Mouse (Mus musculus) G1E (cell line): ENCODE results near the gene Pars2. TPM values are rescaled to one million over a fixed set of nuclear protein-coding genes. Genes with fewer than 3 reads are reported as not detected.

Experiments used
- ATAC-seq: 2 replicates; pipeline ENCODE4 v1.8.0; 2016; ENCODE audit warnings: mild to moderate bottlenecking; ENCODE audit not compliant: insufficient number of reproducible peaks, poor library complexity, low FRiP score, severe bottlenecking; ENCODE audit errors: extremely low read depth
- DNase-seq: peaks from one replicate; pipeline ENCODE4 v3.0.0; 2012; ENCODE audit warnings: low spot score
- H3K27me3 ChIP-seq: 2 replicates; pipeline ENCODE4 v1.6.1; 2012; ENCODE audit warnings: mild to moderate bottlenecking, low read length, inconsistent platforms; ENCODE audit not compliant: insufficient read depth
- H3K36me3 ChIP-seq: replicated peaks from 2 replicates; pipeline ENCODE3; 2012; ENCODE audit warnings: mild to moderate bottlenecking, inconsistent platforms
- H3K4me1 ChIP-seq: 2 replicates; pipeline ENCODE4 v1.6.1; 2012; ENCODE audit warnings: low read depth, low read length, inconsistent platforms, mixed read lengths; ENCODE audit not compliant: insufficient read depth
- H3K4me3 ChIP-seq: 2 replicates; pipeline ENCODE4 v1.5.1; 2012; ENCODE audit warnings: low read depth, mild to moderate bottlenecking, inconsistent platforms, low read length, moderate library complexity, mixed read lengths
- H3K9me3 ChIP-seq: replicated peaks from 2 replicates; pipeline ENCODE4 v1.6.1; 2012; ENCODE audit warnings: inconsistent platforms
- CTCF ChIP-seq: IDR thresholded peaks from 2 replicates; pipeline ENCODE4 v1.5.1; 2012; ENCODE audit warnings: low read depth, low read length, inconsistent platforms, mixed read lengths
- GATA1 ChIP-seq: IDR thresholded peaks from 2 replicates; pipeline ENCODE4 v1.6.1; 2012; ENCODE audit warnings: borderline replicate concordance, low read length, inconsistent platforms, mixed read lengths
- GATA2 ChIP-seq: IDR thresholded peaks from 2 replicates; pipeline ENCODE4 v1.6.1; 2012; ENCODE audit warnings: low read depth, low read length, inconsistent platforms, borderline replicate concordance
- POLR2AphosphoS5 ChIP-seq: IDR thresholded peaks from 2 replicates; pipeline ENCODE4 v1.6.1; 2012; ENCODE audit warnings: low read depth, low read length, inconsistent platforms; ENCODE audit not compliant: insufficient replicate concordance
- TAL1 ChIP-seq: conservative IDR thresholded peaks from 2 replicates; pipeline ENCODE4 v1.6.1; 2012; ENCODE audit warnings: low read depth, low read length, inconsistent platforms, mixed read lengths
- polyA plus RNA-seq: library from polyadenylated mRNA; stranded (reverse); fragments of >175 nt; gene quantifications from 2 replicates; pipeline ENCODE4 v1.2.3, GENCODE M21; 2012
- total RNA-seq, 2 experiments: library from RNA; stranded (forward) in 1 of 2; stranded (reverse) in 1 of 2; fragments of 200-1000 nt in 1 of 2; fragments of >200 nt in 1 of 2; fragmentation: Nextera tagmentation in 1 of 2; gene quantifications; 2 replicates each; pipeline ENCODE4 v1.2.3; 2014 to 2017

Pars2 gene
- total and polyA plus RNA-seq, 3 experiments: 4.5 to 12.7 (median 10.7) TPM

GRCm38 (mm10) chr4:106693841-106694430, 43.1 kb downstream of the Pars2 start:
- H3K4me3 ChIP-seq: no peak overlapping the region
- ATAC-seq: no peak
- no peak for DNase-seq
- TF ChIP-seq TAL1 (no peak), CTCF (no peak), GATA1 (no peak), GATA2 (no peak), POLR2AphosphoS5 (no peak)
- H3K4me1 ChIP-seq: no peaks in the 10 kb centered on the region
- no peaks in the 10 kb centered on the region for H3K9me3 ChIP-seq
- H3K36me3 ChIP-seq: no peaks in the 10 kb centered on the region
- peaks cover 42% of the 10 kb centered on the region for H3K27me3 ChIP-seq

GRCm38 (mm10) chr4:106699989-106700388, 49.1 kb downstream of the Pars2 start:
- Histone ChIP-seq H3K27me3 (peaks cover 52% of the 10 kb centered on the region), H3K4me1 (no peaks in the 10 kb centered on the region), H3K36me3 (no peaks in the 10 kb centered on the region), H3K4me3 (no peak overlapping the region), H3K9me3 (no peaks in the 10 kb centered on the region)
- TF ChIP-seq TAL1 (no peak), GATA2 (no peak), POLR2AphosphoS5 (no peak), GATA1 (no peak), CTCF (no peak)
- no peak for ATAC-seq
- no peak for DNase-seq

GRCm38 (mm10) chr4:106700798-106701197, 49.9 kb downstream of the Pars2 start:
- TF ChIP-seq POLR2AphosphoS5: no peak
- no peak for TF ChIP-seq CTCF
- TF ChIP-seq GATA1: no peak
- no peak for TF ChIP-seq TAL1
- no peak for TF ChIP-seq GATA2
- Histone ChIP-seq H3K36me3 (no peaks in the 10 kb centered on the region), H3K9me3 (no peaks in the 10 kb centered on the region), H3K27me3 (peaks cover 52% of the 10 kb centered on the region), H3K4me3 (no peak overlapping the region), H3K4me1 (no peaks in the 10 kb centered on the region)
- DNase-seq (no peak), ATAC-seq (no peak)

- peaks cover 2% of the 10 kb centered on the region; the same call in 1 of the 2 replicates for H3K4me1 ChIP-seq
- DNase-seq (no peak), ATAC-seq (no peak)
- H3K9me3 ChIP-seq: no peaks in the 10 kb centered on the region
- no peak overlapping the region for H3K4me3 ChIP-seq
- H3K36me3 ChIP-seq: no peaks in the 10 kb centered on the region
- H3K27me3 ChIP-seq: peaks cover 51% of the 10 kb centered on the region
- no peak for TF ChIP-seq CTCF
- no peak for TF ChIP-seq GATA1
- no peak for TF ChIP-seq POLR2AphosphoS5
- no peak for TF ChIP-seq GATA2
- TF ChIP-seq TAL1: no peak
Observed at GRCm38 (mm10) chr4:106703956-106704355, 53.1 kb downstream of the Pars2 start.

- ATAC-seq: no peak
- H3K4me3 ChIP-seq: no peak overlapping the region
Observed at GRCm38 (mm10) chr4:106704416-106704815, 53.5 kb downstream of the Pars2 start.

More at GRCm38 (mm10) chr4:106704416-106704815, 53.5 kb downstream of the Pars2 start:
- no peaks in the 10 kb centered on the region for H3K9me3 ChIP-seq
- no peaks in the 10 kb centered on the region for H3K36me3 ChIP-seq
- TF ChIP-seq TAL1 (no peak), POLR2AphosphoS5 (no peak), CTCF (no peak), GATA1 (no peak), GATA2 (no peak)
- DNase-seq: no peak
- H3K4me1 ChIP-seq: peaks cover 2% of the 10 kb centered on the region; the same call in 1 of the 2 replicates
- H3K27me3 ChIP-seq: peaks cover 53% of the 10 kb centered on the region

Other genes with a start within 250 kb of the Pars2 start
- gene Pcsk9, start 186.7 kb upstream of the Pars2 start, total RNA-seq (2014; fragmentation: Nextera tagmentation): not detected in 2 replicates
- gene Pcsk9, start 186.7 kb upstream of the Pars2 start, total RNA-seq (2017): not detected in 2 replicates
- gene Pcsk9, start 186.7 kb upstream of the Pars2 start, polyA plus RNA-seq: not detected in 2 replicates
- not detected in 2 replicates for gene Bsnd, start 158.8 kb upstream of the Pars2 start, total RNA-seq (2014; fragmentation: Nextera tagmentation)
- 0.06 and 0.16 TPM in 2 replicates for gene Bsnd, start 158.8 kb upstream of the Pars2 start, total RNA-seq (2017)
- not detected in 2 replicates for gene Bsnd, start 158.8 kb upstream of the Pars2 start, polyA plus RNA-seq
- gene Dhcr24, start 90.0 kb upstream of the Pars2 start, total RNA-seq (2014; fragmentation: Nextera tagmentation): 15.4 and 15.9 TPM in 2 replicates
- gene Dhcr24, start 90.0 kb upstream of the Pars2 start, total RNA-seq (2017): 29.6 and 33.2 TPM in 2 replicates
- gene Dhcr24, start 90.0 kb upstream of the Pars2 start, polyA plus RNA-seq: 37.9 and 43.4 TPM in 2 replicates
- gene Lexm, start 33.8 kb upstream of the Pars2 start, total RNA-seq (2014; fragmentation: Nextera tagmentation): not detected in 2 replicates
- not detected in 2 replicates for gene Lexm, start 33.8 kb upstream of the Pars2 start, total RNA-seq (2017)
- gene Lexm, start 33.8 kb upstream of the Pars2 start, polyA plus RNA-seq: not detected in 2 replicates
- gene Ttc22, start 28.6 kb upstream of the Pars2 start, total RNA-seq (2014; fragmentation: Nextera tagmentation): not detected in 2 replicates
- not detected in 2 replicates for gene Ttc22, start 28.6 kb upstream of the Pars2 start, total RNA-seq (2017)
- not detected in 2 replicates for gene Ttc22, start 28.6 kb upstream of the Pars2 start, polyA plus RNA-seq
- gene Ttc4, start 27.9 kb downstream of the Pars2 start, total RNA-seq (2014; fragmentation: Nextera tagmentation): 73.6 and 90.8 TPM in 2 replicates
- gene Ttc4, start 27.9 kb downstream of the Pars2 start, total RNA-seq (2017): 58.7 and 59.5 TPM in 2 replicates
- gene Ttc4, start 27.9 kb downstream of the Pars2 start, polyA plus RNA-seq: 5.6 and 16.6 TPM in 2 replicates
- not detected in 2 replicates for gene Mroh7, start 79.9 kb downstream of the Pars2 start, total RNA-seq (2014; fragmentation: Nextera tagmentation)
- gene Mroh7, start 79.9 kb downstream of the Pars2 start, total RNA-seq (2017): 0.06 and 0.11 TPM in 2 replicates
- gene Mroh7, start 79.9 kb downstream of the Pars2 start, polyA plus RNA-seq: not detected in 2 replicates
- gene Fam151a, start 82.8 kb downstream of the Pars2 start, total RNA-seq (2014; fragmentation: Nextera tagmentation): not detected in 2 replicates
- gene Fam151a, start 82.8 kb downstream of the Pars2 start, total RNA-seq (2017): not detected in 2 replicates
- gene Fam151a, start 82.8 kb downstream of the Pars2 start, polyA plus RNA-seq: not detected in 2 replicates
- gene Acot11, start 153.9 kb downstream of the Pars2 start, total RNA-seq (2014; fragmentation: Nextera tagmentation): not detected in 2 replicates
- 0.11 and 0.52 TPM in 2 replicates for gene Acot11, start 153.9 kb downstream of the Pars2 start, total RNA-seq (2017)
- 0.02 and 0.03 TPM in 2 replicates for gene Acot11, start 153.9 kb downstream of the Pars2 start, polyA plus RNA-seq